Mouse (Mus musculus) gastrocnemius, postnatal 10 days (tissue): Measurements from ENCODE around the gene Crygd. TPM values are rescaled to one million over a fixed set of nuclear protein-coding genes. Genes with fewer than 3 reads are reported as not detected.

Experiments
- DNase-seq: peaks from one replicate; pipeline ENCODE4 v3.0.0; 2021; ENCODE audit warnings: mixed read lengths
- total RNA-seq, 2 experiments: library from RNA; stranded (reverse); gene quantifications; 2 replicates each; pipeline ENCODE4 v1.2.3; 2021

Gene Crygd
- total RNA-seq, 2 experiments from 2014 or later: not detected

DNA sequence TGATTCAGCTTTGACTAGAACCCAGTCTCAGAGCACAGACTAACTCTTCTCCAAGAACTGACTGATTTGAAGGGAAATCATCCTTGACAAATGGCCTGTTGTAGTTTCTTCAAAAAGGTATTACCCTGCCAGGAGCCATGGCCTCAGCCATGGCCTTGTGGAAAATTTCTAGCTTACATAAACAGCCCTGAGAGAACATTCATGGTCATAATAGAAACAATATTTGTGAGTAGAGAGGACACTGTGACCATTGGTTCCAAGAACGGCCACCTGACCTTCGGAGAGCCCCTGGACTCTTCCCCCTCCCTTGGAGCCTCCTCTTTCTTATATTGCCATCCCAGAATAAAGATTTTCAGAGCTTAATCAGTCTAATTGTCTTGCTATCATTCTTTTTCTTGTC lies 19.8 kb downstream of the Crygd start:
- DNase-seq: no peak

DNA sequence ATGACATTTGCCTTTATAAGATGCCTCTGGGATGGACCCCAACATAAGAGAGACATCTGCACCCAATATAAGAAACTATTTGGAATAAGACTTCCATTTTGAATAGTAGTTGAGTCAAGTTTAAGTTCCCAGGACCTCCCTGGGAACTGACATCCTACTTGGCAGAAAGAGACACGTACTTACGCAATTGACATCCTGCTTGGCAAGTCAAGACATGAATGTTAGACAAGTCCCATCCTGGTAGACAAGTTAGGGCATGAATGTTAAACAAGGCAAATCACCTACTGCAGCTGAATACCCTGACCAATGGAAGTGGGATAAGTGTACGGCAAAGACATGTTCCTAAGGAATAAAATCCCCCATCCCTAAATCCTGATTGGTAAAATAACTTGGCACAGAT lies 21.4 kb downstream of the Crygd start:
- no peak for DNase-seq

DNA sequence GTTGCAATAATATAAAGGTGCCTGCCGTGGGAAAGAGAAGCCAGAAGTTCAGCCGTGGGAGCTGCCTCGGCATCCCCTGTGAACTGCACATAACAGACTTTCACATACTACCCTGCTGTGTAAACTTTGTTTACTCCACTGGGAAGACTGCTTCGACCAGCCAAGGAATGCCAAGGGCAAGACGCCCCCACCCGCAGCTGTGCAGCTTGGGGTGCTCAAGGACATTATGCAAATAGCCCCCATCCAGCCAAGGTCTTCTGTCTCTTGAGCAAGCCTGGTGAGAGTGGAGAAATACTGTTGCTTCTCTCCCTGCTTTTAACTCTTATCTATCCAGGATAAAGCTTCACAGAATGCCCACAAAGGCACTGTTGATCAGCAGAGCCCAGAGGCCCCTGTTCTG lies 22.4 kb downstream of the Crygd start:
- no peak for DNase-seq

GRCm38 (mm10) chr1:65039679-65040078 lies 23.6 kb downstream of the Crygd start:
- DNase-seq: no peak

DNA sequence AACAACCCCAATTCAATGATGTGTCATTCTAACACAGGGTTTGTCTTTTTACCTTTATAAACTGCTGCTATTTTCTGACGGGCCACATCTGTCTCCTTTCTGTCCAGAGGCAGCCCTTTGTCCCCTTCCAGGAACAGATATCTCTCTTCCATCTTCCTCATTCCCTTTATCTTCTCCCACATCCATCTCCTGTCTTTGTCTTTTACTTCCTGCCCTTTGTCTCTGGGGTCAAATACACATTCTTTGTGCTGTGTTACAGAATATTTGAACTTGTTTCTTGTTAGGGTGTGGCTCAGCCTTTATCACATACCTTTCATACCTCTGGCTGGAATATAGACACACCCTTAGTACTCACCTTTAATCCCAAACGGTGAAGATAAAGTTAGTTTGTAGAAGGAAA lies 25.7 kb downstream of the Crygd start:
- DNase-seq: no peak

DNA sequence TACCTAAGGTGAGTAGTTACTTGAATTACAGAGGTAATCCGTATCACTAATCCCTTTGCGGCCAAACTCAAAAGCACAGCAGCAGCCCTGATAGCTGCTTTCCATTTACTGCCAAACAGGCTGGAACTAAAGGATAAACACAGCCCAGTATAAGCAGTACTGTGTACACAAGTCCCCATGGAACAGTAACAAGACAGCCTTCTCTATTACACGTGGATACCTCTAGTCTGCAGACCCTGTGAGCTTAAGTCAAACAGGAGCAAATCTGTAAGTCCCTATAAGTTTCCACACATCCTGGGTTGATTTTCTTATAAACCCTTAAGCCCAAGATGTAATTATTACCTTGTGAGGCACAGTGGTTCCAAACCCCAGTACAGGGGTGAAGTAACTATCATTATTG lies 27.7 kb downstream of the Crygd start:
- no peak for DNase-seq

GRCm38 (mm10) chr1:65032641-65033040 lies 30.6 kb downstream of the Crygd start, which contains the start of gene Akr1cl:
TSS of gene Akr1cl (minus strand) at chr1:65032759.
- DNase-seq: no peak

- no peak for DNase-seq
Measured at GRCm38 (mm10) chr1:65028206-65028605, 35.0 kb downstream of the Crygd start.

DNA sequence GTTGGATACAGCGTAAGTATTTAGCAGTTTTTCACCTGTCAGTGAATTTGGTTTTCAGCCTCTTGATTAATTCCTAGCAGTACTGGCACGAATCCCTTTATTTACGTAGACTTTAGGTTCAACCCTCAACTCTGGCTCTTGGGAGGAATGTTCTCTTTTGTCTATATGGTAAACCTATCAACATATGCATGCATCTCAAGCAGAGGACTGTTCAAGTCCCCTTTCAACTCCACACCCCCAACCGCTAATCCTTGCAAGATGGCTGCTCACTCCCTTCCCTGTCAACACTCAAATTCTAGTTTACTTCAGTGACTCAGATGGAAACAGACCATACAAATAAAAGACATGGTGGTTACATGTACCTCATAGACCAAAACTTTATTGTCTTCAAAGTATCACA lies 50.5 kb downstream of the Crygd start:
- no peak for DNase-seq

Other genes with a start within 250 kb of the Crygd start
- gene Plekhm3, start 106.6 kb downstream of the Crygd start, total RNA-seq: 1 to 10 TPM; 5.7 to 6.9 TPM
- gene Akr1cl, start 30.7 kb downstream of the Crygd start, total RNA-seq: not detected
- gene Cryge, start 12.3 kb downstream of the Crygd start, total RNA-seq: not detected
- gene Crygc, start 10.2 kb upstream of the Crygd start, total RNA-seq: not detected
- gene Crygb, start 18.8 kb upstream of the Crygd start, total RNA-seq: not detected
- gene Cryga, start 39.9 kb upstream of the Crygd start, total RNA-seq: not detected
- gene Gm28845, start 56.1 kb upstream of the Crygd start, total RNA-seq: not detected
- gene D630023F18Rik, start 59.8 kb upstream of the Crygd start, total RNA-seq: not detected
- 10 to 100 TPM; 40.7 to 40.9 TPM for gene Idh1, start 123.0 kb upstream of the Crygd start, total RNA-seq
- gene Pikfyve, start 123.2 kb upstream of the Crygd start, total RNA-seq: 10 to 100 TPM in 1 of 2 experiments, 1 to 10 TPM in 1; 8.9 to 12.7 TPM
- gene Pth2r, start 218.6 kb upstream of the Crygd start, total RNA-seq: not detected